Mouse (Mus musculus) c-Kit-positive CD71-positive TER-119-negative erythroid progenitor cells, embryonic 14.5 days (primary cell): ENCODE results near the gene Sucla2.

ENCODE experiments used
- DNase-seq: peaks from one replicate; pipeline ENCODE4 v3.0.0-alpha.2; 2013; ENCODE audit warnings: low read depth

The Sucla2 gene

GRCm38 (mm10) chr14:73524766-73525448, at the start of gene Sucla2:
Sucla2 (plus strand) TSS chr14:73525319.
- peak; percentile 94 for DNase-seq

- DNase-seq: no peak
Measured at GRCm38 (mm10) chr14:73475506-73475905, 49.6 kb upstream of the Sucla2 start.

GRCm38 (mm10) chr14:73476361-73476934, 48.7 kb upstream of the Sucla2 start:
- no peak for DNase-seq

GRCm38 (mm10) chr14:73477077-73477476, 48.0 kb upstream of the Sucla2 start:
- DNase-seq: no peak

- DNase-seq: no peak
Measured at GRCm38 (mm10) chr14:73478321-73478720, 46.8 kb upstream of the Sucla2 start.

GRCm38 (mm10) chr14:73479771-73480170, 45.3 kb upstream of the Sucla2 start:
- DNase-seq: no peak

GRCm38 (mm10) chr14:73483516-73484229, 41.4 kb upstream of the Sucla2 start:
- no peak for DNase-seq

- DNase-seq: no peak
Measured at GRCm38 (mm10) chr14:73484366-73485110, 40.6 kb upstream of the Sucla2 start.

- DNase-seq: no peak
Measured at GRCm38 (mm10) chr14:73486641-73487040, 38.5 kb upstream of the Sucla2 start.

GRCm38 (mm10) chr14:73493356-73493755, 31.8 kb upstream of the Sucla2 start:
- no peak for DNase-seq

GRCm38 (mm10) chr14:73494122-73494521, 31.0 kb upstream of the Sucla2 start:
- no peak for DNase-seq

- DNase-seq: no peak
Measured at GRCm38 (mm10) chr14:73495753-73496152, 29.4 kb upstream of the Sucla2 start.

GRCm38 (mm10) chr14:73501283-73501682, 23.8 kb upstream of the Sucla2 start:
- no peak for DNase-seq

- no peak for DNase-seq
Measured at GRCm38 (mm10) chr14:73501721-73502120, 23.4 kb upstream of the Sucla2 start.

- no peak for DNase-seq
Measured at GRCm38 (mm10) chr14:73502591-73503184, 22.4 kb upstream of the Sucla2 start.

- DNase-seq: no peak
Measured at GRCm38 (mm10) chr14:73503237-73503933, 21.7 kb upstream of the Sucla2 start.

GRCm38 (mm10) chr14:73506283-73506682, 18.8 kb upstream of the Sucla2 start:
- no peak for DNase-seq

GRCm38 (mm10) chr14:73507200-73507599, 17.9 kb upstream of the Sucla2 start:
- no peak for DNase-seq

GRCm38 (mm10) chr14:73507702-73508376, 17.3 kb upstream of the Sucla2 start:
- DNase-seq: no peak

- no peak for DNase-seq
Measured at GRCm38 (mm10) chr14:73508630-73509395, 16.3 kb upstream of the Sucla2 start.
